Mouse (Mus musculus) adrenal gland, postnatal 14 days (tissue): ENCODE results near the gene Slc2a9. TPM values are rescaled to one million over a fixed set of nuclear protein-coding genes. Genes with fewer than 3 reads are reported as not detected.

ENCODE experiments used
- DNase-seq: peaks from one replicate; pipeline ENCODE4 v3.0.0; 2021; ENCODE audit warnings: mixed read lengths
- total RNA-seq: library from RNA; stranded (reverse); gene quantifications from 2 replicates; pipeline ENCODE4 v1.2.3, GENCODE M21; 2021

Slc2a9 gene
- total RNA-seq, 1 experiment from 2014 or later: 5.9 TPM

GRCm38 (mm10) chr5:38372369-38372768 is 130.6 kb downstream of the Slc2a9 start:
- DNase-seq: no peak

- no peak for DNase-seq
Measured at GRCm38 (mm10) chr5:38371308-38371707, 131.6 kb downstream of the Slc2a9 start.

GRCm38 (mm10) chr5:38366650-38367470 is 136.1 kb downstream of the Slc2a9 start:
- peak; percentile 30 for DNase-seq

GRCm38 (mm10) chr5:38365521-38365920 is 137.4 kb downstream of the Slc2a9 start:
- no peak for DNase-seq

GRCm38 (mm10) chr5:38364396-38364795 is 138.5 kb downstream of the Slc2a9 start:
- no peak for DNase-seq

GRCm38 (mm10) chr5:38359716-38360115 is 143.2 kb downstream of the Slc2a9 start:
- DNase-seq: no peak

- no peak for DNase-seq
Measured at GRCm38 (mm10) chr5:38356927-38357326, 146.0 kb downstream of the Slc2a9 start.

- no peak for DNase-seq
Measured at GRCm38 (mm10) chr5:38350351-38350929, 152.5 kb downstream of the Slc2a9 start.

GRCm38 (mm10) chr5:38346646-38347432 is 156.1 kb downstream of the Slc2a9 start:
- DNase-seq: peak; percentile 78

- DNase-seq: no peak
Measured at GRCm38 (mm10) chr5:38343101-38343500, 159.8 kb downstream of the Slc2a9 start.

- DNase-seq: no peak
Measured at GRCm38 (mm10) chr5:38334582-38334981, 168.4 kb downstream of the Slc2a9 start.

GRCm38 (mm10) chr5:38333381-38333780 is 169.6 kb downstream of the Slc2a9 start:
- no peak for DNase-seq

GRCm38 (mm10) chr5:38318966-38319786 is 183.8 kb downstream of the Slc2a9 start, which contains the start of gene Drd5:
Gene Drd5, plus strand, starts transcription at chr5:38319367.
- DNase-seq: no peak

GRCm38 (mm10) chr5:38309795-38310194 is 193.1 kb downstream of the Slc2a9 start:
- no peak for DNase-seq

GRCm38 (mm10) chr5:38308873-38309272 is 194.1 kb downstream of the Slc2a9 start:
- DNase-seq: peak; percentile 79

GRCm38 (mm10) chr5:38307255-38308101 is 195.5 kb downstream of the Slc2a9 start:
- DNase-seq: peak; percentile 92

GRCm38 (mm10) chr5:38305241-38305640 is 197.7 kb downstream of the Slc2a9 start:
- peak; percentile 66 for DNase-seq

- no peak for DNase-seq
Measured at GRCm38 (mm10) chr5:38302651-38303050, 200.3 kb downstream of the Slc2a9 start.

- DNase-seq: no peak
Measured at GRCm38 (mm10) chr5:38301761-38302411, 201.1 kb downstream of the Slc2a9 start.
